Mouse (Mus musculus): ENCODE measurements around the gene Ntf3.

- no peak for TF ChIP-seq MAX (IDR thresholded peaks at IDR 0.05; ENCODE audit: low read length)
- TF ChIP-seq POLR2A (IDR thresholded peaks at IDR 0.05; ENCODE audit: control insufficient read depth in 1 of 2, insufficient read depth in 1 of 2, low read depth in 1 of 2, low read length in 2 of 2, poor library complexity in 1 of 2): no peak
Observed at GRCm38 (mm10) chr6:126110892-126111835, 55.5 kb downstream of the Ntf3 start.
